Mouse (Mus musculus) central nervous system, embryonic 14 days (tissue): ENCODE results near the gene Samd1. TPM values are rescaled to one million over a fixed set of nuclear protein-coding genes. Genes with fewer than 3 reads are reported as not detected.

Source experiments
- polyA plus RNA-seq: library from polyadenylated mRNA; depleted of rRNA; stranded (reverse); fragments of >200 nt; gene quantifications from 2 replicates; pipeline ENCODE4 v1.2.3, GENCODE M21; 2012; rRNA removed

The Samd1 gene
- 80.0 and 80.3 TPM in 2 replicates for polyA plus RNA-seq

GRCm38 (mm10) chr8:83997511-83998141 lies at the start of gene Samd1:
Gene Samd1, plus strand, starts transcription at chr8:83997672.

GRCm38 (mm10) chr8:83955106-83955957 lies 42.1 kb upstream of the Samd1 start, which contains the start of the genes Gm10644 and Asf1b:
Gene Gm10644, minus strand, starts transcription at chr8:83955205.
Gene Asf1b, plus strand, starts transcription at chr8:83955507.

GRCm38 (mm10) chr8:83972150-83973120 lies 25.0 kb upstream of the Samd1 start, which contains the start of gene Prkaca:
Gene Prkaca, plus strand, starts transcription at chr8:83972993.

DNA sequence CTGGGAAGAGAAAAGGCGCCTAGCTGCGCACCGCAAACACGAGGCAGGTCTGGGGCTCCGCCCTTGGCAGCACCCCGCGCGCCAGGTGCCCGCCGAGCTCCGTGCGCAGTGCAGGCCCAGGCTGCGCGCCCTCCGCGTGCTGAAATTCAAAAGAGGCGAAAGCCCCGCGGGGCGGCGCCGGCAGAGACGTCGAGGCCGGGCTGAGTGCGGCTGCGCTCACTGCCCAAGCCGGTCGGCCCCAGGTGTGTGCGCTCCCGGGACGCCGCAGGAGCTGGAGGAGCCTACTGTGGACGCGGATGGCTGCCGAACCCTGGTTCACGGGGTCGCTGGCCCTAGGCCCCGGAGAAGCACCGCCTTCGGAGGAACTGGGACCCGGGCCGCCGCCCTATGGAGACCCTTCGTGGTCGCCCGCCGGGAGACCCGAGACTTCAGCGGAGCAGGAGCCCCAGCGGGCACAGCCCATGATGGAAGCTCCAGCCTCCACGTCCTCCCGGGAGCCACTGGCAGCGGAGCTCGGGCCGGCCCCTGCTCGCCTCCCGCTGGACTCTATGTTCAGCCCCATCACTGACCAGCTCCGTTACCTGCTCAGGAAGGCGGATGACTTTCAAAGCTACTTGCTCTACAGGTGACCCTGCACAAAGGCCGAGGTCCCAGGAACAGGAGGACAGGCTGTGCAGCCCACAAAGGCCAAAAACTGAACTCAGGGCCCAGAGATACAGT lies 4.0 kb downstream of the Samd1 start, which contains the start of gene 1700067K01Rik:
1700067K01Rik (plus strand) TSS at position 222 of the 720 bp plus-strand sequence.

DNA sequence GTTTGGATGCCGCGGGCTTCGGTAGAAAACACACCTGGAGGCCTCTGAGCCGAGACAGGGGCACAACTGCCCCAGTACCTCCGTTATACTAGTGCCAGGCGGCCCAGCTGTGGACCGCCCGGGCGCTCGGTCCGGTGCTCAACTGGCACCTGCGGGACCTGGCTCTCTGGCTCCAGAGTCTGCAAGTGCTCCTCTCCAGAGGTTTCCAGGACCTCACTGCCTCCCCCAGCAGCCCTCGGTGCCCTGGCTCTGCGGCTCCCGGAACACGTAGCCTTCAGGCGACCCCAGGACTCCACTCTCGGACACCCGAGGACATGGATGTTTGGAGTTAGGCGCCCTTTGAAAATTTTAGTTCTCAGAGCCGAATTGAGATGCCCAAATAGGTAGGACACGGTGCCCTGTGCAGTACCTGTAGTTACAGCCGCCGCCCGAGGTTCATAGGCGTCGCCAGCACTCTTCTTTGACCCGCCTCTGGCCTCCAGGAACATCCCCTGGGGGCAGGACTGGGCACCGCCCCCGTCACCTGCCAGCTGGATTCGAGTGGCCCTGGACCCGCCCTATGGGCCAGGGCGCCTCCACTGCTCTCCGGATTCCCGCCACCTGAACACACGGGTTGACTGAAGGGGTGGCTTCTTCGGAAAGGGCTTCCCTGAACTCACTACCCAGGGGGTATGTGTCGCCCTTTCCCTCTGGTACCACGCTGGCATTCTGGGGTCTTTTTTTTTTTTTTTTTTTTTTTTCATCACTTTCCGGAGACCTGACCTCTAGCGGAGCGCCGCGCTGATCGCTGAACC lies 14.4 kb downstream of the Samd1 start, which contains the start of gene 2210011C24Rik:
2210011C24Rik (minus strand) TSS at position 467 of the 794 bp plus-strand sequence.

DNA sequence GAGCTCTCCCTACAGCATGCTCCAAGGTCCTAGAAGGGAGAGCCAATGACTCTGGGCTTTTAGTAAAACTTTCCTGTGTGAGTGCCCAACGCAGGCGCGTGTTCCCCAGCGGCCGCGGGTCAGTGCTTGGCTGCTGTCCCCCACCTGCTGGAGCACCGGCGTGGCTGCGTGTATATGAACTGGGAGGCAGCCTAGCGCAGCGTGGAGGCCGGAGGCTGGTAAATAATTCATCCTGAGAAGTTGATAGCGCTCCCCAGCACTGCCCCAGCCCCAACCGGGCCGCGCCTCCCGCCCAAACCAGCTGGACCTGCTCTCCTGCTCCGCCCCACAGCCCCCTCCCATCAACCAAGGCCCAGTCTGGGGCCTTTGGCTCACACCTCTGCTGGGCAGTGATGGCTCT lies 23.6 kb downstream of the Samd1 start, which contains the start of gene Palm3:
Palm3 (plus strand) TSS at position 376 of the 400 bp plus-strand sequence.

GRCm38 (mm10) chr8:84042066-84042947 lies 44.8 kb downstream of the Samd1 start, which contains the start of gene Il27ra:
Gene Il27ra, minus strand, starts transcription at chr8:84042589.

DNA sequence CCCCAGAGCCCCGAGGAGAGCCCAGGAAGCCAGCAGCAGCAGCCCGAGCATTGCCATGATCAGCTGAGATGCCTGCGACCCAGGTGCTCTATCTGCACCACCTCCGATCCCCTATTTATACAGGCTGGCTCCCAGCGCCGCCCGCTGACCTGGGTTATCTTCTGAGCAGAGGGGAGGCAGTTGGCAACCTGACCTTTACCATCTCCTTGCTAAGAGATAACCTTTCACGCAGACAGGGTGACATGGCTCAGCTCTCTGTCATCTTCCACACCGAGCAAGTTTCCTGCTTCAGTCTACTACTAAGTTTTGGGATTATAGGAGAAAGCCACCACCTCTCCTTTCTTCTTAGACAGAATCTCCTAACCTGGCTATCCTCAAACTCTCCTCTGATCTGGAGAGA lies 47.4 kb downstream of the Samd1 start, which contains the start of gene Rln3:
Rln3 (minus strand) TSS at position 101 of the 400 bp plus-strand sequence.

Other genes with a start within 250 kb of the Samd1 start
- 200 and 205 TPM in 2 replicates for gene Adgrl1, start 97.6 kb upstream of the Samd1 start, polyA plus RNA-seq
- 0.63 and 0.70 TPM in 2 replicates for gene Gm10644, start 42.5 kb upstream of the Samd1 start, polyA plus RNA-seq
- gene Asf1b, start 42.2 kb upstream of the Samd1 start, polyA plus RNA-seq: 29.1 and 31.7 TPM in 2 replicates
- gene Prkaca, start 24.7 kb upstream of the Samd1 start, polyA plus RNA-seq: 120 and 126 TPM in 2 replicates
- gene 1700067K01Rik, start 3.8 kb downstream of the Samd1 start, polyA plus RNA-seq: 0.45 and 0.88 TPM in 2 replicates
- 0.12 and 0.15 TPM in 2 replicates for gene 2210011C24Rik, start 14.5 kb downstream of the Samd1 start, polyA plus RNA-seq
- 3.1 and 4.9 TPM in 2 replicates for gene Palm3, start 23.8 kb downstream of the Samd1 start, polyA plus RNA-seq
- gene Il27ra, start 44.9 kb downstream of the Samd1 start, polyA plus RNA-seq: 0.50 and 0.90 TPM in 2 replicates
- 0.10 and 0.39 TPM in 2 replicates for gene Rln3, start 47.3 kb downstream of the Samd1 start, polyA plus RNA-seq
- 2.6 TPM in 2 replicates for gene Gm10643, start 67.5 kb downstream of the Samd1 start, polyA plus RNA-seq
- 30.3 and 36.4 TPM in 2 replicates for gene Rfx1, start 69.2 kb downstream of the Samd1 start, polyA plus RNA-seq
- gene Dcaf15, start 107.1 kb downstream of the Samd1 start, polyA plus RNA-seq: 110 and 117 TPM in 2 replicates
- 0.18 and 0.85 TPM in 2 replicates for gene Podnl1, start 128.3 kb downstream of the Samd1 start, polyA plus RNA-seq
- gene Cc2d1a, start 150.3 kb downstream of the Samd1 start, polyA plus RNA-seq: 40.1 and 44.7 TPM in 2 replicates
- 2.1 and 2.6 TPM in 2 replicates for gene 4930432K21Rik, start 150.4 kb downstream of the Samd1 start, polyA plus RNA-seq
- 7.3 and 8.5 TPM in 2 replicates for gene Nanos3, start 187.5 kb downstream of the Samd1 start, polyA plus RNA-seq
- gene Zswim4, start 239.4 kb downstream of the Samd1 start, polyA plus RNA-seq: 46.8 and 54.4 TPM in 2 replicates